Mouse (Mus musculus): Measurements from ENCODE around the gene Ssr1.

Gene Ssr1

GRCm38 (mm10) chr13:37980346-37980745, 13.7 kb downstream of the Ssr1 start:
- DNase-seq (ENCODE audit: low read depth, low spot score): no peak

GRCm38 (mm10) chr13:37979506-37979905, 14.5 kb downstream of the Ssr1 start:
- no peak for DNase-seq (ENCODE audit: low read depth, low spot score)

GRCm38 (mm10) chr13:37974731-37975130, 19.3 kb downstream of the Ssr1 start:
- DNase-seq (ENCODE audit: low read depth, low spot score): no peak

- DNase-seq (ENCODE audit: low read depth, low spot score): no peak
These were observed 20.0 kb downstream of the Ssr1 start for GRCm38 (mm10) chr13:37974036-37974435.

- no peak for DNase-seq (ENCODE audit: low read depth, low spot score)
These were observed 23.0 kb downstream of the Ssr1 start for GRCm38 (mm10) chr13:37970887-37971530.

- DNase-seq (ENCODE audit: low read depth, low spot score): no peak
These were observed 24.0 kb downstream of the Ssr1 start for GRCm38 (mm10) chr13:37969988-37970387.

- peak; percentile 55 for DNase-seq (ENCODE audit: low read depth, low spot score)
These were observed 24.7 kb downstream of the Ssr1 start for GRCm38 (mm10) chr13:37969337-37969736.

- no peak for DNase-seq (ENCODE audit: low read depth, low spot score)
These were observed 26.5 kb downstream of the Ssr1 start for GRCm38 (mm10) chr13:37967565-37967964.

GRCm38 (mm10) chr13:37967052-37967437, 27.0 kb downstream of the Ssr1 start:
- DNase-seq (ENCODE audit: low read depth, low spot score): no peak

GRCm38 (mm10) chr13:37966256-37967051, 27.6 kb downstream of the Ssr1 start:
- no peak for DNase-seq (ENCODE audit: low read depth, low spot score)

- DNase-seq (ENCODE audit: low read depth, low spot score): peak; percentile 82
These were observed 28.7 kb downstream of the Ssr1 start for GRCm38 (mm10) chr13:37965126-37965914.

GRCm38 (mm10) chr13:37964128-37965087, 29.6 kb downstream of the Ssr1 start:
- no peak for DNase-seq (ENCODE audit: low read depth, low spot score)

GRCm38 (mm10) chr13:37963354-37964007, 30.5 kb downstream of the Ssr1 start:
- DNase-seq (ENCODE audit: low read depth, low spot score): peak; percentile 84

- DNase-seq (ENCODE audit: low read depth, low spot score): no peak
These were observed 31.5 kb downstream of the Ssr1 start for GRCm38 (mm10) chr13:37962541-37962940.

- no peak for DNase-seq (ENCODE audit: low read depth, low spot score)
These were observed 34.1 kb downstream of the Ssr1 start for GRCm38 (mm10) chr13:37959936-37960335.

- no peak for DNase-seq (ENCODE audit: low read depth, low spot score)
These were observed 34.6 kb downstream of the Ssr1 start for GRCm38 (mm10) chr13:37959239-37959907.

- peak; percentile 39 for DNase-seq (ENCODE audit: low read depth, low spot score)
These were observed 35.3 kb downstream of the Ssr1 start for GRCm38 (mm10) chr13:37958498-37959238.

- no peak for DNase-seq (ENCODE audit: low read depth, low spot score)
These were observed 39.7 kb downstream of the Ssr1 start for GRCm38 (mm10) chr13:37954318-37954717.

- no peak for DNase-seq (ENCODE audit: low read depth, low spot score)
These were observed 41.0 kb downstream of the Ssr1 start for GRCm38 (mm10) chr13:37952981-37953380.

Data from c-Kit-negative CD71-positive TER-119-positive erythroid progenitor cells, embryonic 14.5 days (primary cell).